Mouse (Mus musculus): ENCODE measurements at regions not wholly inside any gene's neighbourhood (a gene's known extent, or its start where the extent isn't known, plus 50 kb on each side); places are given as distances from the start of the nearest gene placed in this dataset.

DNA sequence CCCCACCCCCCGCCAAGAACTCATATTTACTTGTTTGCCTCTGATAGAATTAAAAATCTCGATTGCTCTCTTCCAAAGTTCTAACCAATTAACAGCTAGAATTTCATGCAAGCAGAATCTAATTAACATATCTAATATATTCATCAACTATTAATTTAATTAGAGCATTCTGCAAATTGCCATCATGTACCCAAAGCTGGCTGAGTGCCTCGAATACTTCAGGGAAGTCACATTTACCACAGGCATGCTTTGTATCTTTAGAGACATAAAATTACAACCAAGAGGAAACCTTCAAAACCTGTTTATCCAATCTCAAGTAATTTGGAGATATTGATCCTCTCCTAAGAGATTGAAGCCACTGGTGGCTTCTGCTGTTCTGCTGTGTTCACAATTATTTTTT lies 401.6 kb upstream of the Nmur2 start:
- DNase-seq (ENCODE audit: low spot score): no peak

DNA sequence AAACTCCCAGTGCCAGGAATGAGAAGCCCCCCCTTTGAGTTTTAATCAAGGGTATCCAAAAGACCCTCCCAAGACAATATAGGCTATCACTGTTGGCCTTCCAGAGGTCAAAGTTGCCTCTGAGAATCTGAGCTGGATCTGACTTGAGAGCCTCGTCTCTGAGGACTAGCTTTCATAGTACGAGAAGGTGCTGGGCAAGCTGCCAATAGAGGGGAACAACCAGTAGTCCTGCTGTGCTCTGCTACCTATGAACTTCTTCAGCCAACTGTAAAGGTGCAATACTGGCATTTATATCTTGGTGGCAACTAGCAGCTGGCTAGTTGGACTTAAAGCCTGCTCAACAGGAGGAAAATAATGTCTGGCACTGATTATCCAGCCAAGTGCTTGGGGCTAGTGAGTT lies 400.3 kb upstream of the Nmur2 start:
- DNase-seq (ENCODE audit: low spot score): no peak

DNA sequence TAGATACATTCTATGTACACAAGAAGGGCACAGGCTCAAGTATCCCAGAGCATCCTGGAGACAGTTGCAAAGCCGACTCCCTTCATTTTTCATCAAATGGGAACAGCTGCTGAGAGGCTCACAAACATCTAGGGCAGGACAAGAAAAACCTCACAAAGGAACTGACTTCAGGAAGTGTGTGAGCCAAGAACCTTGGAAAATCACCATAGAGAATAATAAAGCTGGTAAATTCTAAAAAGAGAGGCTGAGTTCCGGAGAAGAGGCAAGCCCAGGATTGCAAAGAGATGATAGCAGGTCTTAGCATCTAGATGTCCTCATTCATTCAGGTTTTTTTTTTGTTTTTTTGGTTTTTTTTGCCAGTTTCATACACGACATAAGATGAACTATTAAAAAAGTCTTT lies 390.3 kb upstream of the Nmur2 start:
- DNase-seq (ENCODE audit: low spot score): no peak

DNA sequence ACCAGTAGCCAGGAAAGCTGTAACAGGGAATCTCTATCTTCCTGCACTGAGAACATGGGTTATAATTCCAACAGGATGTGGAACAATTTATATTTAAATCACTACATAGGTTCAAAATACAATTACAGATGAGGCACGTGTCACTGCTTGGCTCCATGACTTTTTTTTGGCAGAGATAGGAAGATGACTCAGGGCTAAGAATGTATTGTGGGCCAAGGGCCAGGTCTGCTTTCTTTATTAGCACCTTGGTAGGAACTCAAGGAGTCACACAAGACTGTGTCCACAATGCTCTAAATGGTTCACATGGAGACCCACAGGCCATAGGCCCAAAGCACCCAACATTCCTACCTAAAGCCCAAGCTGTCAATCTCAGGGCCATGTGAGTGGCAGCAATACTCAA lies 344.0 kb upstream of the Nmur2 start:
- no peak for DNase-seq (ENCODE audit: low spot score)

DNA sequence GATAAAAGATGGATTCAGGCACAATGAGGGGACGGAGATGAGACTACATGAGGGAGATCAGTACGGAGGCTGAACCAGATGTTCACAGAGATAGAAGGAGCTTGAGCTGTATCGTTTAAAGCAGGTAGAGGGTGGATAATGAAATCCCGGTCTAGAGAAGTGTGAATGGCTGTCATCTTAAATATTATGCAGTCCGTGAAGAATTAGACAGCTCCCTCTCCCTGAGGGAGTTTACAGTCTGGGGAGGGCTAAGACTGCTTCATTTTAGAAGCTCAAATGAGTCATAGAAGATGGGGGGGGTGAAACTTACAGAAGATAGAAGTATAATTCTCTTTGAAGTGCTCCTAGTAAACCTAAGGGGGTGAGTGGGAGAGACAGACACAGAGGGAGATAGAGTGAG lies 336.7 kb upstream of the Nmur2 start:
- no peak for DNase-seq (ENCODE audit: low spot score)

DNA sequence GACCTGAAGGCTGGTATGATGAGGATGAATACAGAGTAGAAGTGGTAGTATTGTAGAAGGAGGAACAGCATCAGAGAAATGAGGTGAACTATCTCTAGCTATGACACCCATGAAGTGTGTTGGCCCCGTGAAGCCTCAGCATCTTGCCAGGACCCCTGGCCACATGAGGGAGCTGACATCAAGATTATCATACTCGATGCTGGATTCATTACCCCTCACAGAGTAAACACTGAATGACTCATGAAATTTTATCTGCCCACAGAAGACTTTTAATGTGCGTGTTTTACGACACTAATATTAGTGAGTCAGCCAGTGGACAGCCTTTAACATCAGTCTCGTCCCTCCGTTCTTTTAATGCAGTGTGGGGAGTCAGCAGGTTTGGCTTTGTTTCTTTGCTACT lies 333.5 kb upstream of the Nmur2 start:
- no peak for DNase-seq (ENCODE audit: low spot score)

DNA sequence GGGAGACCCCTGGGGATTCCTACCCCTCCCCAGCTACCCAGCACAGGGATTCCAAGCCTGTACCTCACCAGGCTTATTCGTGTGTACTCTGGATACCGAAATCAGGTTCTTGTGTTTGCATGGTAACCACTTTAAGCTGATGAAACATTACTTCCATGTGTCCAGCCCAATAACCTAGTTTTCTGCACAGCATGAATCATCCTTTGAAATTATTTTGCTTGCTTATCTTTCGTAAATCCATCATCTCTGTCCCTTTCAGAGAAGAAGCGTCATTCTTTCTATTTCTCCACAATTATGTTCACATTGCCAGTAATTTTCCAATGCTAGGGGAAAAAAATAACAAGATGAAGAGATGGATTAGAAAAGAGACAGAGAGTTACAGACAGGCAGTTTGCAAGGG lies 332.8 kb upstream of the Nmur2 start:
- DNase-seq (ENCODE audit: low spot score): no peak

DNA sequence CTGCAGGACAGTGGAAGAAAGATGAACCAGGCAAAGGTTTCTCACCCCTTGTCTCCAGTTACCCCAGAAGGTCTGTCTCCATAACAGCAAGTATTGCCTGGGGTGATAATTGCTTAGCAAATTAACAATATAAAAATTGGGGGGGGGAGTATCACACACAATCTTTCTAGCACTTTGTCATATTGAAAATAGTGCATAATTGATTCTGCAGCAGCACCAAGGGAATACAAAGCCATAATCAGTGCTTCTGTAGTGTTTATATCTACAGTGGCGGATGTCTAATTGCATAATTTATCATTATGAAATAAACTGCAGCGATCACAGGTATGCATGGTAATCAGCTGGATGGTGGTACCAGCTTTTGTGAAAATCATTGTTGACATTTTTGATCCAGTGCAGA lies 316.9 kb upstream of the Nmur2 start:
- DNase-seq (ENCODE audit: low spot score): no peak

DNA sequence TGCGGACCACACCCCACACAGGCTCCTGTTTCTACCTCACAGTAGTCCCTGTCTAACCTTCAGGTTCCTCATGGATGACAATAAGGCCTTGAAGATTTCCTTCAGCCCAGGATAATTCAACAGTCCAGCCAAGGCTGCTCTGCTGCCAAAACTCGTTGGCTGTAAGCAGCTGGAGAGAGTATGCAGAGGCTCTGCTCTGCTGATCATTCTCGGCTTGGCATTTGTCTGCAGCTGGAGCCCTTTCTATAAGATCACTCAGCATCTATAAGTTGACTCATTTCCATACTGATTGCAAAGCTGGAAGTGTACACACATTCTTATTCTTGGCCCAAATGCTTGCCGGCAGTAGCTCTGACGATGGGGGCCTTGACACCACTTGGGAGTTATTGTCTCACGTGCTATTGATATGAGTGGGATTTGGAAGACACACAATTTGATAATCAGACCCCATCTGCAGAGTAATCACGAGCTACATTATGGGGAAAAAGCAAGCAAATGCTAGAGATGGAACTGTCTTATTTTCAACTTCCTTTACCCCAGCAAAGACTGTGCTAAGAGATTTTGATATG lies 311.1 kb upstream of the Nmur2 start:
- no peak for DNase-seq (ENCODE audit: low spot score)

DNA sequence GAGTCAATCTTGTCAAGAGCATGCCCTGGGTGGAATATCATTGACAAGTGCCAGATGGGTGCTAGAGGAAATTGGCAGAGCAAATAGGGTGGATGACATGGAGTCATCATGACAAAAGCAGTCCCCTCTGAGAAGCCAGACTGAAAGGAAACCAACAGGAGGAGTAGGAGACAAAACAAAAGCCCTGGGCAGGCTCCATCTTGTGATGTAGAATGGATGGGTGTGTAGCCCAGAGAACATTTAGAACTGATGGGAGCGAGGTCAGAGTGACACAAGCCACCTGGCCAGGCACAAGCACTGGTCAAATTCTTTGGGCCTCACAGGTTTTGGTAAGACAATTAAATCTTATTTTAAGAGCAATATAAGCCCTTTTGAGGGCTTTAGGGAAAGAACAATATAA lies 310.4 kb upstream of the Nmur2 start:
- DNase-seq (ENCODE audit: low spot score): no peak

DNA sequence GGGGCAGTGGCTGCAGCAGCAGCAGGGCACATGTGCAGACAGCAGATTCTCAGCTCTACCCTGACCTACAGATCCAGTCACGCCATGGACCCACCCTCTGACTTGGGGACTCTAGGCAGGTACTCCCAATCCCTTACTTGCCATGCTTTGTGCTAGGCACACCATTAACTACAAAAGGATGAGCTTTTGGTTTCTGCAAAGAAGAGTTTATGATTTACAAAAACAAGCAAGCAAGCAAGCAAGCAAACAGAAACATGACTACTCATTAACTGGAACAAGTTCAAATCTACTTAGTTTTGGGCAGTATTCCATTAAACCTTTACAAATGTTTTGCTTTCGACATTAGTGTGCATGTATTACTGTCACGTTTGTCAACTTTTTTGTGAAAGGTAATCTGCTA lies 309.0 kb upstream of the Nmur2 start:
- DNase-seq (ENCODE audit: low spot score): no peak

DNA sequence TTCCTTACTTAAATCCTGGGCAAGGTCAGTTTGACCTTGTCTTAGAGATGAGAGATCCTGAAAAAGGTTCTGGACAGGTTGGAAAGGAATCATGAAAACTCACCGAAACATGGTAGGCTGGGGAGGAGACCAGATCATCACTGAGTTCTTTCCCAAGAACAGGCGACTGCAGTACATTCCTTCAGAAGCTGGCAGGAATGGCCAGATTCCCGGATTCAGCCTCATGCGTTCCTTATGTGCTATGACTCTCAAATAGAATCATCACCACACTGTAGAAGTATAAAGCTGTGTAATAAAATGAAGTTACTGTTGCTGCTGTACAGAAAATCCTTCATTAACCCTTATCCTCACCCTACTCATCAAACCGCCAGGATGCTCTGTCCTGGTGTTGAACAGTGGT lies 307.6 kb upstream of the Nmur2 start:
- DNase-seq (ENCODE audit: low spot score): no peak

DNA sequence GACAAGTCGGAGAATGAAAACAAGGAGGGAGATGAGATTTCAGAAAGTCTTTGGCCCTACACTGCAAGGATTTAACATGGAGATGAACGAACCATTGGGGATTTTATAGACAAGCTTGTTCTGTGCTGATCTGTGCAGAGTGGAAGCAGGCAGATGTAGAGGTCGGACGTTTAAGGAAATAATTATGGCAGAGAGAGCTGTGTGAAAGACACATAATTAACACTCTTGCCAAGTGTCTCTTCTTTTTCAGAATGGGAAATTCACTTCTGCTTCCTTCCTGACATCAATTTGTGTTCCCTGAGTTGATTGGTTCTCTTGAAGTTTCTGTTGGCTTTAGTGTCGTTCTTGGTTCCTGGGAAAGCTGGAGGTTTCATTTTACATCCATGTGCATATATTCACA lies 302.3 kb upstream of the Nmur2 start:
- DNase-seq (ENCODE audit: low spot score): no peak

DNA sequence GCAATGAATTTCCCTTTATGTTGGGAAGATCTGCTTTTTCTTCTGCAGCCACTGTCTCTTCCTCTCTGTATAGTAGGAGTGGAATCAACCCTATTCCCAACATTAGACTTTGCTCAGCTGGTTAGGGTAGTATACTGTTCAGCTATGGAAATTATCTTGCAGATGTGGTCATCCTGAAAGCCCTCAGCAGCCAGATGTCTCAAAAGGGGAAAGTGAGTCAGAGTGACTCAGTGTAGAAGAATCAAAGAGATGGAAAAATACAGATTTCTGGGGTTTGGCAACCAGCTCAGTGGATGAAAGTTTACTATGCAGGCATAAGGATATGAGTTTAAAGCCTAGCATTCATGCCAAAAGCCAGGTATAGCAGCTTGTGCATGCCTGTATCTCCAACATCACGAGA lies 300.9 kb upstream of the Nmur2 start:
- no peak for DNase-seq (ENCODE audit: low spot score)

DNA sequence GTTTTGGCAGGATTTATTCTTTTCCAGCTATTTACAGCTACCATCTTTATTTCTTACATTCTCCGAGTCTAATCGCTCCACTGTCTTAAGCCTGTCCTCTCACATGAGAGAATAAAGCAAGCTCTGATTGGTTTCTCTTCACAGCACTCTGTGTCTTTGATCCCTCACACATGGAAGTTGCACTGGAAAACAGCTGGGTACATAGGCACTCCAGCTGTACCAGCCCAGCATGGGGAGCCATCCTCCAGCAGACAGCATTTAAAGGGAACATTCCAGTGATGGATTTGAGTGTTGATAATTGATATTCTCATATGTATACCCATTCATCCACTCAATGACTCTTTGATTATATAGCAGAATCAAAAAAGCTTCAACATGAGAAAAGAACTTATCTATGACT lies 300.2 kb upstream of the Nmur2 start:
- DNase-seq (ENCODE audit: low spot score): no peak

DNA sequence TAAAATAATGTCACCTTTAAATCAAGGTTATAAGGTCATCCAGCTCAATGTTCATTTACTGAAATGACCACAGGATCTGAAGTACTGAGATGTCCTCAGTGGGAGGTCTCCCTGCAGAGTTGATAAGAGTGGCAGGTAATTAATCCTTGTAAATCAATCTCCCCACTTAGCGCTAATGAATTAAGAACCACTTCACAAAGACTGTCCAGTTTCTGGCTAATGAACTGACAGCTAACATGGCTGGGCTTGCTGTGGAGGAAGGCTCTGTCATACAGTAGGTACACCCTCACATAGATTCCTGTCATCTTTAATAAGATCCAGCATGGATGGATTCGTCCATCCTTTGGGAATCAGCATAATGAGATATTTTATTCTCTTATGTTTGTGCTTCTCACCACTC lies 297.7 kb upstream of the Nmur2 start:
- DNase-seq (ENCODE audit: low spot score): no peak

DNA sequence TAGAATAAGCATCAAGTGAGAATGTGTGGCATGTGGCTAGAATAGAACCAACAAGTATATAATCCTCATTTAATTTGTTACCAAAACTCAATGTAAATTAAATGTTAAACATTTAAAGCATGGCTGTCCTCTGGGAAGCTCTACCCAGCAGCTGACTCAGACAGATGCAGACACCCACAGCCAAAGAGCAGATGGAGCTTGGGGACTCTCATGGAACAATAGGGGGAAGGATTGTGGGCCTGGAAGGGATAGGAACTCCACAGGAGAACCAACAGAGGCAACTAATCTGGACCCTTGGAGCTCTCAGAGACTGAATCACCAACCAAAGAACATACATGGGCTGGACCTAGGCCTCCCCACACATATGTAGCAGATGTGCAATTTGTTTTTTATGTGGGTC lies 295.1 kb upstream of the Nmur2 start:
- no peak for DNase-seq (ENCODE audit: low spot score)

DNA sequence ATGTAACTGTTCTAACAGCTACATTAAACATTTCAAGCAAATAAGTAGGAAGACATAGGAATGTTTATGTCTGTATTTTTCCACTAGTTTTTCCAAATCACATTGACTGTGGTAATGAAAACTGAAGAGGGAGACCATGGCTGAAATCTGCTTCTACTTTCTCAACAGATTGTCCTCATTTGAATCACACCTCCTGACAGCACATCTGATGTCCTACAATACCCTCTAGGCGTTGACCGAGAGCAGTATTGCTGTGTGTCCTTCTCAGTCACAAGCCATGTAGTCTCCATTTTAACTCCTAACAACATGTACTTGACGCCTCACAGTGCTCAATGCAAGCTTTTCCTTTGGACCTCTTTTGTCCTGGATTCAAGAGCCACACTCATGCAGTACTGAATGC lies 279.5 kb upstream of the Nmur2 start:
- no peak for DNase-seq (ENCODE audit: low spot score)

DNA sequence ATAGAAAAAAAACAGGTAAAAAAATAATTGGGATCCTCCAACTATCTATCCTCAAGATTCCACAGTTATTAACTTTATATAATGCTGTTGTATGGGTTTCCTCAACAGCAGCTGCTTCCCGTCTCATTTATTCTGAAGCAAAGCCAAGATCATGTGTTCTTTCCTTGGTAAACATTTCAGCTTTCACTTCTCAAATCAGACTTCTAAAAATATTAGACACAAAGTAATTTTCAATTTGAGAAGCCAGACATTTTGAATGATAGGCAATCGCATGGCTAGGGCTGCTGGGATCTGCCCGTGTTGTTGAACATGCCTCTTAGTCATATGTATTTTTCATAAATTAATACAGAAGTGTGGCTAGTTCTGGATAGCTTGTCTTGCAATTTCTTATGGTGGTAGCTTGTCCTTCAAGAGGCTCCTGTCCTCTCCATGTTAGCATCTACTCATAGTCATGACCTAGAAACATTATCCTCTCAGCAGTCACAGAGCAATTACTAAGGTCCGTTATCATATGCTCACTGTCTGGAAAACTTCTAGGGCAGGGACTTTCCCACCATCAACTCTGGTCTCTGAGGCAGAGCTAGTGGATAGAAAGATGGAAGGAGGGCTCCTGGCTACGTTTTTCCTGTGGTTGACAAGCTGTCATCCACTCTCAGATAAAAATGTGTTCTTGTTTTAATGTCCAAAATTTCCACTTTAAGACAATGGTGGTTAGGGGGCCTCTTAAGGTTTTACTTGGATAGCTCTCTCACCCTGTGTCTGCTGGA lies 274.6 kb upstream of the Nmur2 start:
- no peak for DNase-seq (ENCODE audit: low spot score)

DNA sequence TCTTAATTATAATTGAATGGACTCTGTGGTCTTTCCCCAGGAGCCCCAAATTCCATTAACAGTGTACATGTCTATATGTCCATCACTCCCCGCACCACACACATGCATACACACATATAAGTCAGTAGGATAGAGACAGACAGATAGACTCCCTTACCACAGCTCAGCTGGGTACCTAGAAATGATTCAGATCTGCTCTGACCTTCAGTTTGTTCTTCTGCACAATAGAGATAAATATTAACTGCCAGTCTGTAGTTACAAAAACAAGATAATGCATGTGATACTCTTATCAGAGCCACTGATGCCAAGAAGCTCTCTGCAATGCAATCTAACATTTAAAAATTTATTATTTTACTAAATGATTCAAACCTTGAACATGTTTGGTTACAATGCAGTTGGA lies 268.7 kb upstream of the Nmur2 start:
- no peak for DNase-seq (ENCODE audit: low spot score)

DNA sequence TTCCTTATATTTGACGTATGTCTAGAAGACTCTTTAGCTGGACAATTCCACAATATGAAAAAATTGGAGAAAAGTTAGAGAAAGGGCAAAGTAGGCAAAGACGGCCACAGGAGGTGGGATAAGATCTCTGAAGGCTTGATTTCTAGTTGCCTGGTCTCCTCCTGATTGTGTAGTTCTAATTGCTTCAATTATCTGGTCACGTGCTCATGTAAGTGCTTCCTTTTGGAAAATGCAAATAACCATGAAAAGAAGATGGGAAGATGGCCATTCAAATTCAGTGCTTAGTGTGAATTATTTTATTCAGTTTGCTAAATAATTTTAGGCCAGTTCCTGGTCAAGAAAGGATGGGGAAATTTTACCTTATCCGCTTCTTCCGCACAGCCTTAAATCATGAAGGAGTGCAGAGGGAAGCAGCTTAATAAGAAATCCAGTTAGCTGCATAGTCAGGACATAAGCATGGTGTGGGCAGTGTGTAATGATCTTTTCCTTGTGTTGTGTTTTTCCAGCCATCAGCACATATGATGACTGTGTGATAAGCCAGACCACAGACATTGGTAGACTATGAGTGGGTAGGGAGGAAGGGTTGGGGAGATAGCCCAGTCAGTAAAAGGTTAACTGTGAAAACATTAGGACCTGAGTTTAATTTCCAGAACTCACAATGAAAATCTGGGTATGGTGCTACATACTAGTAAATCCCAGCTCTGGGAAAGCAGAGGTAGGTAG lies 267.7 kb upstream of the Nmur2 start:
- DNase-seq (ENCODE audit: low spot score): no peak

DNA sequence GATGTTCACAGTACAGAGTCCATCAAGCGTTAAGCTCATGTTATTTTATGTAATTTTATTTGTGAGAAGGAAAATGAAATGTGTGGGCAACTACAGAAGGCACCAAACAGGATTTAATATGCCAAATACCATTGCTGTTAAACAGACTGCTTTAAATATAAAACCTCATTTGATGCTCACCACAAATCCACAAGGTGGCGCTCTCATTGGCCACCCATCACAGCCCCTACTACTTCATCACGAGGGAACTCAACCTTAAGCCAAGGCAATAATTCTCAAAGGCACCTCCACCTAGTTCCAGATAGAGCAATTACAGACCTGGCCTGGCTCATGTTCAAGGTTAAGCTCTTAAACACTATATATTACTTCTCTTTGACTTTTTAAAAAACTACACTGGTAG lies 266.2 kb upstream of the Nmur2 start:
- no peak for DNase-seq (ENCODE audit: low spot score)

DNA sequence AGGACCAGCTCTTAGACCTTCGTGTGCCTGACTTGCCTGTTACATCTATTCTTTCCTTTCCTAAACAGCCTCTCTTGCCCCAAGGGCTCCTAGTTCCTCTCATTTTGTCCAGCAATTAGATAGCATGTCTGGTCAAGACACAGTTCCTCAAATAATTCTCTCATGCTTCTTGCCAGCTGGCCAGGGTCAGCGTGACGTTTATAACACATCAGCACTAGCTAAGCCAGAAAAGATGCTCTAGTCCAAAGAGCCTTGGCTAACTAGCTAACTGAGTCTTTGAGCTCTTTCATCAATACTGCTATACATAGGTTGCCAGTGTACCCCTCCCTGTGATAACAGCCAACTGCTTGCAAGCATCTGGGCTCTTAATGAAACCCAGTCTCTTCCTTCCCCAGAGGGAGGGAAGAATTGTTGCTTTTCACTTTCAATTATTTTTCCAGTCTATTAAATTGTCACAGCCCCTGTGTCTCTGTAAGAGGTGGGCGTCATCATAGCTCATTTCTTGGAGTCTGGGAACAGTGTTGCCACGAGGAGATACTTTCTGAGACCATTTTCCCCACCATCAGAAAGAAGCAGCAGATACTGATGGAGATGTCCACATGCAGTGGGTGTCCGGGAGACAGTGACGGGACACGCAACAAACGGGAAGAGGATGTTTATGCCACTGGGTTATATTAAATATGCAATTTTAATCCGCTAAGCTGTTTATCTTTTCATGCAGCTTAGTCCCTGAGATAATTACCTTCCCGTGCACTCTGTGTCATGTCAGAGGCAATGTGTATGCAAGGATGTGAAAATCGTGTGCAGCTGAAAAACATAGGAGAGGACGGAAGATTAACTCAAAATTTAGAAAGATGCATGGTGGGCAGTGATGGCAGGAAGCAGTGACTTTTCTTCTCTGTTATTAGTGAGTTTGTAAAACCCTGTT lies 250.1 kb upstream of the Nmur2 start:
- no peak for DNase-seq (ENCODE audit: low spot score)

All from c-Kit-positive CD71-positive TER-119-positive erythroid progenitor cells, embryonic 14.5 days (primary cell).